Comparison of ENCODE assay signal across 19 mouse cellular contexts in the genomic region with DNA sequence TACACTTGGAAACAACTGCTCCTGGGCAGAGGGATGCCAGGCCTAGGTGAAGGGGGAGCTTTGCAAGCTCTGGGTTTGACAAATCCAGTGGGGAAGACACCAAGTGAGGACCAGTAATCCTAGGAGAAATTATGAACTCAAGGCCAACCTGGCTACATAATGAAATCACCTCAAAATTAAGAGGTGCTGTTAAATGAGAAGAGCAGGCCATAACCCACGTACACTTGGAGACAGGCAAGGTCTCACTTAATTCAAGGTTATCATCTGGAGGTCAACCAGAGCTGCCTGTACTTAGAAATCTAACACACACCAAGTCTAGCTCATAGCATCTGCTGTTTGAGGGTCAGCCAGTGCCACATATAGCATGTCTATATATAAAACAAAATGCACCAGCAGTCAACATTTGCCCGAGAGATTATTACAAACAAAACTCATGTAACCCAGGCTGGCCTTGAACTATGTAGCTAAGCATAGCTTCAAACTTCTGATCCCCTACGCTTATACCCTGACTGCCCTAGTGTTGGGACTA. TPM values are rescaled to one million over a fixed set of nuclear protein-coding genes. Genes with fewer than 3 reads are reported as not detected.
DNase-seq lines count a peak whose midpoint lies in the region; ATAC-seq and TF ChIP-seq lines count a peak whose summit lies in the region.
"Had no signal": no experiment of that assay in that cellular context is flagged by ENCODE, and none has a peak within 500 bp of the region (broad histone marks: within the 10 kb centered on the region; RNA-seq: fewer than 3 reads in every experiment).

No protein-coding gene starts in this region.

- WGBS in forebrain, embryonic 14.5 days, result 92% methylated on average over 3 of the region's 3 CpGs
- WGBS in forebrain, embryonic 10.5 days, result 94% methylated on average over 3 of the region's 3 CpGs
- WGBS in kidney, embryonic 14.5 days, result 85% methylated on average over 3 of the region's 3 CpGs
- 89% methylated on average over 3 of the region's 3 CpGs for WGBS in hindbrain, embryonic 14.5 days

- peaks cover 59% of the 10 kb centered on the region for H3K36me3 ChIP-seq in forebrain, embryonic 14.5 days (ENCODE audit: control insufficient read depth, insufficient read depth, low read length)
- peaks cover 64% of the 10 kb centered on the region for H3K36me3 ChIP-seq in forebrain, embryonic 10.5 days (replicated peaks)
- peaks cover 52% of the 10 kb centered on the region for H3K36me3 ChIP-seq in kidney, embryonic 14.5 days (ENCODE audit: control insufficient read depth, insufficient read depth, low read length)
- H3K36me3 ChIP-seq in ES-E14 (ENCODE audit: control insufficient read depth, insufficient read depth, low read length, poor library complexity, severe bottlenecking), result peaks cover 36% of the 10 kb centered on the region
- peaks cover 62% of the 10 kb centered on the region for H3K36me3 ChIP-seq in hindbrain, embryonic 14.5 days (replicated peaks; ENCODE audit: control insufficient read depth, insufficient read depth)

- H3K9me3 ChIP-seq in forebrain, embryonic 14.5 days (replicated peaks; ENCODE audit: control insufficient read depth, low read length), result no peaks in the 10 kb centered on the region
- no peaks in the 10 kb centered on the region for H3K9me3 ChIP-seq in forebrain, embryonic 10.5 days
- no peaks in the 10 kb centered on the region for H3K9me3 ChIP-seq in kidney, embryonic 14.5 days (ENCODE audit: control insufficient read depth, low read length)
- no peaks in the 10 kb centered on the region for H3K9me3 ChIP-seq in ES-E14 (ENCODE audit: control insufficient read depth, insufficient read depth, low read depth, low read length)
- H3K9me3 ChIP-seq in hindbrain, embryonic 14.5 days (ENCODE audit: control insufficient read depth, low read length), result no peaks in the 10 kb centered on the region
- H3K9me3 ChIP-seq: hindbrain, embryonic 10.5 days; limb, embryonic 15.5 days had no signal

- no peak for DNase-seq in forebrain, embryonic 14.5 days (ENCODE audit: low spot score)
- no peak for DNase-seq in forebrain, embryonic 10.5 days (ENCODE audit: extremely low spot score, low spot score)
- no peak for DNase-seq in kidney, adult 18-20 months
- DNase-seq in 3T3-L1 (ENCODE audit: low read depth, low spot score) (peak; percentile 20), ES-E14 (ENCODE audit: low read depth, low spot score) (no peak)
- DNase-seq in ovary, adult 18-20 months (ENCODE audit: low spot score), result no peak
- no peak for DNase-seq in hindbrain, embryonic 14.5 days (ENCODE audit: low spot score)
- DNase-seq: adrenal gland, postnatal 10 days; cerebellum, adult 11-12 months; cerebellum, postnatal 36 days; kidney, adult 9 months; layer of hippocampus, postnatal 36 days; retina, postnatal 1 day; right cerebral cortex, postnatal 4 days; thymus, postnatal 25 days had no signal

- H3K4me3 ChIP-seq in forebrain, embryonic 14.5 days (ENCODE audit: low read depth, low read length), result no peak overlapping the region
- H3K4me3 ChIP-seq in forebrain, embryonic 10.5 days, result no peak overlapping the region
- no peak overlapping the region for H3K4me3 ChIP-seq in kidney, embryonic 14.5 days (ENCODE audit: low read length)
- no peak overlapping the region for H3K4me3 ChIP-seq in ES-E14 (ENCODE audit: insufficient read depth in 1 of 2, low read depth in 1 of 2, low read length in 2 of 2, poor library complexity in 1 of 2, severe bottlenecking in 1 of 2)
- no peak overlapping the region for H3K4me3 ChIP-seq in hindbrain, embryonic 14.5 days (replicated peaks; ENCODE audit: low read length)
- H3K4me3 ChIP-seq: hindbrain, embryonic 10.5 days; limb, embryonic 15.5 days had no signal

- in situ Hi-C loops in ES-E14 (cut with MboI; ENCODE audit: low sequenced_read_pairs in 2 of 2, unreplicated experiment in 2 of 2), result no loop called here

- no peak overlapping the region for H3K9ac ChIP-seq in forebrain, embryonic 14.5 days (ENCODE audit: low read length)
- no peak overlapping the region for H3K9ac ChIP-seq in kidney, embryonic 14.5 days (ENCODE audit: low read depth, low read length)
- no peak overlapping the region for H3K9ac ChIP-seq in ES-E14 (ENCODE audit: insufficient read depth, low read depth, low read length, poor library complexity, severe bottlenecking)
- no peak overlapping the region for H3K9ac ChIP-seq in hindbrain, embryonic 14.5 days
- H3K9ac ChIP-seq: limb, embryonic 15.5 days had no signal

- no peaks in the 10 kb centered on the region for H3K4me1 ChIP-seq in forebrain, embryonic 14.5 days (ENCODE audit: control insufficient read depth, insufficient read depth, low read length)
- no peaks in the 10 kb centered on the region for H3K4me1 ChIP-seq in forebrain, embryonic 10.5 days
- H3K4me1 ChIP-seq in kidney, embryonic 14.5 days (ENCODE audit: control insufficient read depth, insufficient read depth, low read length), result no peaks in the 10 kb centered on the region
- no peaks in the 10 kb centered on the region for H3K4me1 ChIP-seq in ES-E14 (ENCODE audit: control insufficient read depth in 2 of 2, insufficient read depth in 2 of 2, low read length in 2 of 2, poor library complexity in 1 of 2)
- no peaks in the 10 kb centered on the region for H3K4me1 ChIP-seq in hindbrain, embryonic 14.5 days (replicated peaks; ENCODE audit: control insufficient read depth, insufficient read depth, low read length)
- H3K4me1 ChIP-seq: hindbrain, embryonic 10.5 days; limb, embryonic 15.5 days had no signal

- H3K27ac ChIP-seq in forebrain, embryonic 14.5 days (ENCODE audit: low read depth, low read length), result no peak overlapping the region
- no peak overlapping the region for H3K27ac ChIP-seq in forebrain, embryonic 10.5 days
- no peak overlapping the region for H3K27ac ChIP-seq in kidney, embryonic 14.5 days (ENCODE audit: low read depth, low read length)
- H3K27ac ChIP-seq in ES-E14 (ENCODE audit: insufficient read depth, low read depth, low read length, poor library complexity, severe bottlenecking), result no peak overlapping the region
- H3K27ac ChIP-seq in hindbrain, embryonic 14.5 days, result no peak overlapping the region
- H3K27ac ChIP-seq: hindbrain, embryonic 10.5 days; limb, embryonic 15.5 days had no signal

- H3K27me3 ChIP-seq in forebrain, embryonic 14.5 days (replicated peaks; ENCODE audit: control insufficient read depth, insufficient read depth, low read length), result no peaks in the 10 kb centered on the region
- H3K27me3 ChIP-seq in forebrain, embryonic 10.5 days (ENCODE audit: poor library complexity, severe bottlenecking), result no peaks in the 10 kb centered on the region
- H3K27me3 ChIP-seq in kidney, embryonic 14.5 days (ENCODE audit: control insufficient read depth, insufficient read depth, low read length), result no peaks in the 10 kb centered on the region
- no peaks in the 10 kb centered on the region for H3K27me3 ChIP-seq in hindbrain, embryonic 14.5 days (ENCODE audit: control insufficient read depth, insufficient read depth, low read length)
- H3K27me3 ChIP-seq: limb, embryonic 15.5 days had no signal

- ATAC-seq in forebrain, embryonic 14.5 days, result 0 out of 2 replicates have a peak, but pooled peaks have one; percentile 16
- ATAC-seq in kidney, embryonic 14.5 days (ENCODE audit: low FRiP score, low TSS enrichment), result peak; percentile 46; the same call in 1 of the 2 replicates
- no peak for ATAC-seq in hindbrain, embryonic 14.5 days (ENCODE audit: low FRiP score)
- ATAC-seq: inflammation-experienced regulatory T-cells, adult 6 months had no signal

- H3K4me2 ChIP-seq in forebrain, embryonic 14.5 days (ENCODE audit: low read length), result no peak overlapping the region
- H3K4me2 ChIP-seq in kidney, embryonic 14.5 days (replicated peaks; ENCODE audit: low read depth, low read length), result no peak overlapping the region
- H3K4me2 ChIP-seq in hindbrain, embryonic 14.5 days (replicated peaks), result no peak overlapping the region
- H3K4me2 ChIP-seq: limb, embryonic 15.5 days had no signal

TF ChIP-seq in ES-E14, 5 proteins besides CTCF, POLR2A, EP300 and RAD21:
- TF ChIP-seq MAFK (IDR thresholded peaks at IDR 0.05; ENCODE audit: insufficient read depth, low read depth, low read length) (no peak), ZNF384 (IDR thresholded peaks at IDR 0.05; ENCODE audit: low read depth, low read length) (no peak), CHD2 (IDR thresholded peaks at IDR 0.05; ENCODE audit: low read depth, low read length) (0 out of 2 replicates have a peak, but pooled peaks have one; percentile 45)

RNA-seq across cellular contexts. Expression of a gene that starts 12.2 kb away (rescaled TPM):
- polyA plus RNA-seq in forebrain, embryonic 14.5 days (2014; fragmentation: Nextera tagmentation; extraction: Ambion mirVana), result 4,992 and 5,015 TPM in 2 replicates
- polyA plus RNA-seq in forebrain, embryonic 10.5 days (2016; fragmentation: Nextera tagmentation; extraction: Ambion mirVana), result 2,460 and 2,659 TPM in 2 replicates
- polyA plus RNA-seq in kidney, embryonic 14.5 days (2014; fragmentation: Nextera tagmentation; extraction: Ambion mirVana), result 2,845 and 3,531 TPM in 2 replicates
- total RNA-seq in ES-E14 (2012; rRNA removed), result 503 and 657 TPM in 2 replicates
- polyA plus RNA-seq in hindbrain, embryonic 14.5 days (2014; fragmentation: Nextera tagmentation; extraction: Ambion mirVana), result 2,816 and 2,951 TPM in 2 replicates

RNA-seq across cellular contexts. Expression of a gene that starts 49.4 kb away (rescaled TPM):
- 22.7 and 25.5 TPM in 2 replicates for polyA plus RNA-seq in forebrain, embryonic 14.5 days (2014; fragmentation: Nextera tagmentation; extraction: Ambion mirVana)
- 43.3 and 45.9 TPM in 2 replicates for polyA plus RNA-seq in forebrain, embryonic 10.5 days (2016; fragmentation: Nextera tagmentation; extraction: Ambion mirVana)
- polyA plus RNA-seq in kidney, embryonic 14.5 days (2014; fragmentation: Nextera tagmentation; extraction: Ambion mirVana), result 32.9 and 39.6 TPM in 2 replicates
- 39.6 and 41.2 TPM in 2 replicates for total RNA-seq in ES-E14 (2012; rRNA removed)
- 26.9 and 28.2 TPM in 2 replicates for polyA plus RNA-seq in hindbrain, embryonic 14.5 days (2014; fragmentation: Nextera tagmentation; extraction: Ambion mirVana)
